Mouse (Mus musculus) midbrain, embryonic 16.5 days (tissue): ENCODE results near the gene Slc17a8. TPM values are rescaled to one million over a fixed set of nuclear protein-coding genes. Genes with fewer than 3 reads are reported as not detected.
"Not testable (repeated sequence)": the region's sequence is repeated elsewhere in the genome, so short reads cannot be mapped to it uniquely, and the experiment has no call there.

ENCODE experiments used
- ATAC-seq: fragments of 200-750 bp; cut with Nextera tagmentation; 2 replicates; pipeline ENCODE4 v1.8.0; 2017; ENCODE audit warnings: moderate TSS enrichment
- H3K27ac ChIP-seq: fragments of 300-500 bp; sonication (generic); 2 replicates; pipeline ENCODE4 v1.5.1; 2014; ENCODE audit warnings: mild to moderate bottlenecking, low read length, mixed read lengths
- H3K27me3 ChIP-seq: fragments of 300-500 bp; sonication (generic); 2 replicates; pipeline ENCODE4 v1.6.1; 2014; ENCODE audit warnings: low read depth, low read length, mixed read lengths; ENCODE audit not compliant: control insufficient read depth, insufficient read depth
- H3K36me3 ChIP-seq: fragments of 300-500 bp; sonication (generic); 2 replicates; pipeline ENCODE4 v1.6.1; 2014; ENCODE audit warnings: mild to moderate bottlenecking, low read length, moderate library complexity, mixed read lengths; ENCODE audit not compliant: control insufficient read depth, insufficient read depth
- H3K4me1 ChIP-seq: fragments of 300-500 bp; sonication (generic); 2 replicates; pipeline ENCODE4 v1.6.1; 2014; ENCODE audit warnings: mild to moderate bottlenecking, low read length, mixed read lengths; ENCODE audit not compliant: control insufficient read depth, insufficient read depth
- H3K4me2 ChIP-seq: fragments of 300-500 bp; sonication (generic); 2 replicates; pipeline ENCODE4 v1.6.1; 2014; ENCODE audit warnings: mild to moderate bottlenecking, low read length, mixed read lengths
- H3K4me3 ChIP-seq: fragments of 300-500 bp; sonication (generic); 2 replicates; pipeline ENCODE4 v1.5.1; 2014; ENCODE audit warnings: low read depth, mild to moderate bottlenecking, low read length, moderate library complexity, mixed read lengths
- H3K9ac ChIP-seq: fragments of 300-500 bp; sonication (generic); 2 replicates; pipeline ENCODE4 v1.6.1; 2014; ENCODE audit warnings: low read depth, low read length, mixed read lengths
- H3K9me3 ChIP-seq: fragments of 300-500 bp; sonication (generic); replicated peaks from 2 replicates; pipeline ENCODE4 v1.6.1; 2014; ENCODE audit warnings: mild to moderate bottlenecking, low read length, mixed read lengths; ENCODE audit not compliant: control insufficient read depth, poor library complexity, severe bottlenecking
- WGBS: fragments of 180-500 bp; shearing (Covaris S2); extraction: QIAGEN DNeasy Blood & Tissue Kit; methylation state at CpG from one replicate; pipeline ENCODE4 v1.1.7; 2014; 5-methylcytosine and 5-hydroxymethylcytosine counted together
- polyA plus RNA-seq: library from polyadenylated mRNA; unstranded; fragments of >200 nt; fragmentation: Nextera tagmentation; extraction: Ambion mirVana; gene quantifications from 2 replicates; pipeline ENCODE4 v1.2.1, GENCODE M21; 2015

The Slc17a8 gene
- polyA plus RNA-seq, result 2.0 and 2.7 TPM in 2 replicates

GRCm38 (mm10) chr10:89621129-89621528, at the start of gene Slc17a8:
Gene Slc17a8, minus strand, starts transcription at chr10:89621253.
- Histone ChIP-seq H3K4me2 (peak within 1 kb of the TSS; percentile 18; the same call in 1 of the 2 replicates), H3K4me3 (no peak within 1 kb of the TSS), H3K36me3 (no peaks in the 10 kb centered on the region), H3K27me3 (no peaks in the 10 kb centered on the region), H3K9me3 (no peaks in the 10 kb centered on the region), H3K4me1 (peaks cover 2% of the 10 kb centered on the region; the same call in 1 of the 2 replicates), H3K27ac (no peak within 1 kb of the TSS), H3K9ac (no peak within 1 kb of the TSS)
- no peak; the same call in 1 of the 2 replicates for ATAC-seq
- 16% methylated on average over 7 of the region's 7 CpGs for WGBS

GRCm38 (mm10) chr10:89670371-89670770, 49.3 kb upstream of the Slc17a8 start:
- WGBS, result 92% methylated on average over 5 of the region's 5 CpGs
- not testable (repeated sequence) for H3K4me3 ChIP-seq

DNA sequence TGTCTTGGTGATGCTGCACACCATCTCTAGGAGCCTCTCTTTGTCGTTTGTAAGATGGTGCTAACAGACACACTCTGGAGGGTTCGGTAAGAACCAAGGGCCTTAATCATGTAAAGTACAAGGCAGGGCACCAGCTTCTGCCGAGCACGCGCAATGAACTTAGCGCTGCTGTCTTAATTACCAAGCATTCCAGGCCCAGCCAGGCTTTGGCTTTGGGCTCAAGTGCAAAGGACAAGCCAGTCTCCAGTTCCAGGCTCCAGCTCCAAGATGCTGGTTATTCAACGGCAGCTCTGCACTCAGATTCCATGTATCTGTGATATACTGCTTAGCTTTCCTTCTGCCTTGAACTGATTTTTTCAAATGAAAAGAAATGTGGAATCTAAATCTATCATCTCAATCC, 46.5 kb upstream of the Slc17a8 start:
- Histone ChIP-seq H3K4me3 (no peak overlapping the region), H3K9ac (no peak overlapping the region), H3K9me3 (no peaks in the 10 kb centered on the region), H3K4me2 (no peak overlapping the region), H3K36me3 (no peaks in the 10 kb centered on the region; the same call in 1 of the 2 replicates), H3K27me3 (no peaks in the 10 kb centered on the region), H3K4me1 (no peaks in the 10 kb centered on the region), H3K27ac (no peak overlapping the region)
- ATAC-seq, result no peak
- 81% methylated on average over 7 of the region's 7 CpGs for WGBS

More at GRCm38 (mm10) chr10:89670371-89670770, 49.3 kb upstream of the Slc17a8 start:
- not testable (repeated sequence) for H3K9me3 ChIP-seq, H3K9ac ChIP-seq, H3K4me2 ChIP-seq, ATAC-seq, H3K27me3 ChIP-seq, H3K4me1 ChIP-seq, H3K36me3 ChIP-seq, H3K27ac ChIP-seq

- Histone ChIP-seq H3K9ac (no peak overlapping the region), H3K4me1 (no peaks in the 10 kb centered on the region), H3K9me3 (no peaks in the 10 kb centered on the region), H3K36me3 (peaks cover 6% of the 10 kb centered on the region), H3K4me3 (no peak overlapping the region), H3K4me2 (no peak overlapping the region), H3K27me3 (no peaks in the 10 kb centered on the region), H3K27ac (no peak overlapping the region)
- no peak for ATAC-seq
- 96% methylated on average over 9 of the region's 9 CpGs for WGBS
Measured at GRCm38 (mm10) chr10:89665679-89666078, 44.6 kb upstream of the Slc17a8 start.

DNA sequence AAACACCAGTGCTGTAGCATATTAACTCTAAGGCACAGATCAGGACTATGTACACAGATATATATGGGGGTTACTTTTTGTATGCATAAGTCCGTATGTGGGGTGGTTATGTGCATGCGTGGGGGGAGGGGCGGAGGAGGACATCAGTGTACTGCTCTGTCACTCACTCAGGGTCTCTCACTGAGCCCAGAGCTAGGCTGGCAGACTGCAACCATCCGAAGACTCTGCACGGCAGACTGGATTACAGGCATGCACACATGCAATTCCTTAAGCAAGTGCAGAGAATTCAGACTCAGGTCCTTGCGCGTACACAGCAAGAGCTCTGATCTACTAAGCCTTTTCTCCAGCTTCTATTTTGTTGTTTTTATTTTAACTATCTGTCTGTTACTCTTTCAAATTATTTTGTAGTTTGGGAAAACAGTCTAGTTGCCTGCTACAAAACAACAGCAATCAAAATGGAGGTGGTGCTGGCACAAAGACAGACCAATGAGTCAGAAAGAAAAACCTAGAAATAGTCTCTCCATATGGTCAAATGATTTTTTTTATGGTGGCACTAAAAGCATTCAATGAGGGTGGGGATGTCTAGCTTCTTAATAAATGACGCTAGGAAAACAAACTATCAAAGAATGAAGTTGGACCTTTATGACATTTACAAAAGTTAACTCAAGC, 44.1 kb upstream of the Slc17a8 start:
- H3K27ac ChIP-seq, result no peak overlapping the region

DNA sequence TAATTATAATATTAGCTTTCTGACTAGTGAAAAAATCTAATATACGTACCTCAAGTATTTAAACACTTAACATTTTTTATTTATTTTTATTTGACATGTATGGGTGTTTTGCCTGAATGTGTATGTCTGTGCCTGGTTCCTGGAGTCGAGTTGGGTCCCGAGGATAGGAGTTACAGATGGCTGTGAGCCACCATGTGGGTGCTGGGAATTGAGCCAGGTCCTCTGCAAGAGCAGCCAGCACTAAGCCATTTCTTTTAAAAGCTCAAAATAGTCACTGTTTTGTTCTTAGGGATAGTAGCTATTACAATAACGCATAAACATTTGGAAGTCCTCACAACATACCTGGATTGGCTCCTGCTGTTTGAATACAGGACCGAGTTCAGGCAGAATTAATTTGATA, 35.3 kb upstream of the Slc17a8 start:
- H3K9me3 ChIP-seq, result no peaks in the 10 kb centered on the region
- no peaks in the 10 kb centered on the region for H3K4me1 ChIP-seq
- H3K9ac ChIP-seq, result no peak overlapping the region
- H3K27me3 ChIP-seq, result no peaks in the 10 kb centered on the region
- H3K4me2 ChIP-seq, result no peak overlapping the region
- H3K36me3 ChIP-seq, result peaks cover 42% of the 10 kb centered on the region
- H3K27ac ChIP-seq, result no peak overlapping the region
- WGBS, result 89% methylated on average over 5 of the region's 5 CpGs
- H3K4me3 ChIP-seq, result no peak overlapping the region
- no peak for ATAC-seq

More for the DNA sequence above, 44.1 kb upstream of the Slc17a8 start:
- peaks cover 6% of the 10 kb centered on the region for H3K36me3 ChIP-seq
- no peak overlapping the region for H3K4me3 ChIP-seq
- H3K27me3 ChIP-seq, result no peaks in the 10 kb centered on the region
- no peak overlapping the region for H3K9ac ChIP-seq
- no peak overlapping the region for H3K4me2 ChIP-seq
- no peak for ATAC-seq
- no peaks in the 10 kb centered on the region for H3K9me3 ChIP-seq
- 95% methylated on average over 8 of the region's 8 CpGs for WGBS
- no peaks in the 10 kb centered on the region for H3K4me1 ChIP-seq

GRCm38 (mm10) chr10:89652912-89653311, 31.9 kb upstream of the Slc17a8 start:
- Histone ChIP-seq H3K4me1 (no peaks in the 10 kb centered on the region), H3K27me3 (no peaks in the 10 kb centered on the region), H3K9ac (no peak overlapping the region), H3K9me3 (no peaks in the 10 kb centered on the region), H3K4me2 (no peak overlapping the region), H3K36me3 (peaks cover 49% of the 10 kb centered on the region), H3K4me3 (no peak overlapping the region), H3K27ac (no peak overlapping the region)
- 91% methylated on average over 8 of the region's 8 CpGs for WGBS
- ATAC-seq, result no peak

- H3K4me1 ChIP-seq, result no peaks in the 10 kb centered on the region
- no peak overlapping the region for H3K4me3 ChIP-seq
- H3K27me3 ChIP-seq, result no peaks in the 10 kb centered on the region
- H3K36me3 ChIP-seq, result peaks cover 43% of the 10 kb centered on the region
- 97% methylated on average over 1 of the region's 1 CpGs for WGBS
- no peak overlapping the region for H3K9ac ChIP-seq
- no peaks in the 10 kb centered on the region for H3K9me3 ChIP-seq
- no peak overlapping the region for H3K4me2 ChIP-seq
- no peak overlapping the region for H3K27ac ChIP-seq
- no peak for ATAC-seq
Measured at GRCm38 (mm10) chr10:89651691-89652090, 30.6 kb upstream of the Slc17a8 start.

GRCm38 (mm10) chr10:89646918-89647317, 25.9 kb upstream of the Slc17a8 start:
- no peak for ATAC-seq
- Histone ChIP-seq H3K9ac (no peak overlapping the region), H3K9me3 (no peaks in the 10 kb centered on the region), H3K4me1 (no peaks in the 10 kb centered on the region), H3K27me3 (no peaks in the 10 kb centered on the region), H3K36me3 (peaks cover 36% of the 10 kb centered on the region), H3K4me3 (no peak overlapping the region), H3K27ac (no peak overlapping the region), H3K4me2 (no peak overlapping the region)
- WGBS, result 94% methylated on average over 9 of the region's 9 CpGs
